Mouse (Mus musculus) neural tube, embryonic 14.5 days (tissue): ENCODE results near the gene Gm21954. TPM values are rescaled to one million over a fixed set of nuclear protein-coding genes. Genes with fewer than 3 reads are reported as not detected.

ENCODE experiments used
- ATAC-seq: fragments of 200-750 bp; cut with Nextera tagmentation; 2 replicates; pipeline ENCODE4 v1.8.0; 2017; ENCODE audit warnings: low read depth, mild to moderate bottlenecking, moderate TSS enrichment, moderate library complexity
- H3K27ac ChIP-seq: fragments of 300-500 bp; sonication (generic); 2 replicates; pipeline ENCODE4 v1.5.1; 2014; ENCODE audit warnings: low read depth, mild to moderate bottlenecking, control low read depth, low read length, moderate library complexity, mixed read lengths
- H3K27me3 ChIP-seq: fragments of 300-500 bp; sonication (generic); 2 replicates; pipeline ENCODE4 v1.6.1; 2014; ENCODE audit warnings: low read length; ENCODE audit not compliant: control insufficient read depth, insufficient read depth
- H3K36me3 ChIP-seq: fragments of 300-500 bp; sonication (generic); 2 replicates; pipeline ENCODE4 v1.6.1; 2014; ENCODE audit warnings: low read length, mixed read lengths; ENCODE audit not compliant: control insufficient read depth, insufficient read depth
- H3K4me1 ChIP-seq: fragments of 300-500 bp; sonication (generic); 2 replicates; pipeline ENCODE4 v1.6.1; 2014; ENCODE audit warnings: low read length; ENCODE audit not compliant: control insufficient read depth, insufficient read depth
- H3K4me2 ChIP-seq: fragments of 300-500 bp; sonication (generic); 2 replicates; pipeline ENCODE4 v1.6.1; 2014; ENCODE audit warnings: mild to moderate bottlenecking, low read depth, low read length, control low read depth
- H3K4me3 ChIP-seq: fragments of 300-500 bp; sonication (generic); 2 replicates; pipeline ENCODE4 v1.5.1; 2014; ENCODE audit warnings: low read depth, low read length, control low read depth, mixed read lengths
- H3K9ac ChIP-seq: fragments of 300-500 bp; sonication (generic); replicated peaks from 2 replicates; pipeline ENCODE4 v1.6.1; 2014; ENCODE audit warnings: low read depth, mild to moderate bottlenecking, control low read depth, low read length, mixed read lengths
- H3K9me3 ChIP-seq: fragments of 300-500 bp; sonication (generic); 2 replicates; pipeline ENCODE4 v1.6.1; 2016; ENCODE audit warnings: low read length; ENCODE audit not compliant: control insufficient read depth
- WGBS: fragments of 180-500 bp; shearing (Covaris S2); extraction: QIAGEN DNeasy Blood & Tissue Kit; methylation state at CpG from one replicate; pipeline ENCODE4 v1.1.7; 2014; 5-methylcytosine and 5-hydroxymethylcytosine counted together
- polyA plus RNA-seq: library from polyadenylated mRNA; unstranded; fragments of >200 nt; fragmentation: Nextera tagmentation; extraction: Ambion mirVana; gene quantifications from 2 replicates; pipeline ENCODE4 v1.2.1, GENCODE M21; 2014

Gene Gm21954
- polyA plus RNA-seq, 1 experiment from 2014 or later, result not detected

DNA sequence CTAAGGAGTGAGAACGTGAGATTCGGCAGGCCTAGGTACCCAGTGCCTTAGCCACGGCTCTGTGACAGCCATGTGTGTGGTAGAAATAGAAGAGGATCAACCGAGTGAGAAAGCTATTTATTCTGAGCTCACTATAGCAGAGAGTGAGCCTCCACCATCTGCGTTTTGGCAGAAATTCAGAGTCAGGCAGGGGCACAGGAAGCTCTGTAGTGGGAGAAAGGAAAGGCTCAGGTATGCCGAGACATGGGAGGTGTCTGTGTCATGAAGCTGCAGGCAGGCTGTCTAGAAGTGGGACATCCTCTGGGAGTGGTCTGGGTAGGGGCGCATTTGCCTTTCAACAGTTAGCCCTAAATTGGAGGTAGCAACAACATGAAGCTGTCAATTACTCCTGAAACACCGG is 31.7 kb downstream of the Gm21954 start:
- Histone ChIP-seq H3K27ac (no peak overlapping the region; the same call in 1 of the 2 replicates), H3K27me3 (no peaks in the 10 kb centered on the region), H3K9ac (no peak overlapping the region), H3K4me2 (no peak overlapping the region), H3K9me3 (no peaks in the 10 kb centered on the region), H3K36me3 (no peaks in the 10 kb centered on the region), H3K4me3 (no peak overlapping the region), H3K4me1 (no peaks in the 10 kb centered on the region)
- ATAC-seq, result no peak
- WGBS, result 66% methylated on average over 8 of the region's 8 CpGs

DNA sequence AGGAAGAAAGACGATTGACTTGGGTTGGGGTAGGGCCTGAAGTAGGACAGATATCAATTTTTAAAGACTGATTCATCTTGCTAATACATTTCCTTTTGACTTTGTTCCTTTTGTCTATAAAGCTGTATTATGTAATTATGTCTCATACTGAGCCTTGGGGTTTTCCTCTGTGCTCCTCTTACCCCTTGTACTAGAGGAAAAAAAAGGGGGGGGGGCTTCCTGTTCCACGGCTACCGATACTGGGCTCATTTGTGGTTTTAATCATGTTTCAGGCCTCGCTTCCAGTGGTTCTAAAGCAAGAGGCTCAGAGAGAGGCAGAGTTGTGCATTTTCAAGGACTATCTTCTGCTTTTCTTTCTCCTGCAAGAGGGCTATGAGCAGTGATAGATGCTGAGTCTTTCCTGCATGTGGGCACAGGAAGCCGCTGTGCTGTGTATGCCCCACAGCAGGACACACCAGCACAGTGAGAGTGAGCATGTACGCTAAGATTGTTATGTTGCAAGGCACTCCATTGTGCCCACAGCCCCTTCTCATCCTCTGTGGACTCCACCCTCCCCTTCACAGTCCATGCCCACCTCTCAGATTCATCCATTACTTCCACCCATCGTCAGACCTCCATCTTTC is 33.1 kb downstream of the Gm21954 start:
- Histone ChIP-seq H3K4me1 (no peaks in the 10 kb centered on the region), H3K9me3 (no peaks in the 10 kb centered on the region), H3K27me3 (no peaks in the 10 kb centered on the region), H3K27ac (no peak overlapping the region), H3K36me3 (no peaks in the 10 kb centered on the region), H3K9ac (no peak overlapping the region), H3K4me3 (no peak overlapping the region), H3K4me2 (no peak overlapping the region)
- 81% methylated on average over 7 of the region's 7 CpGs for WGBS
- no peak for ATAC-seq

DNA sequence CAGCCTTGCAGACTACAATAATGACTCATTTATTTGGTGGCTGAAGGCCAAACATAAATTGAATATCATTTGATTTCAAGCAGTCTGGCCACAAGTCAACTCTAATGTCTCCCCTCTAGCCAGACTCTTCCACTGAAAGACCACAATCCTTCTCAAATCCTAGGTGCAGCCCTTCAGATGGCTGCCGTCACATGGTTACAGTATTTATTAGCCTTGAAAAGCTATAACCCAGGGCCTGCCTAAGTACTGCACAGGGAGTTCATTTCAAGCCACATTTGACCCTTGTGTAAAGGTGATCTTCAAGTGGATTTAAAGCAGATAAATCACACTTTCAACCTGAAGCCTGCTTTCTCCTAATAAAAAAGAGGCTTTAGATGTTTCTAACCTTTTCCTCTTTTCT is 37.7 kb downstream of the Gm21954 start:
- H3K9me3 ChIP-seq, result no peaks in the 10 kb centered on the region
- H3K4me3 ChIP-seq, result no peak overlapping the region
- no peaks in the 10 kb centered on the region for H3K4me1 ChIP-seq
- H3K36me3 ChIP-seq, result no peaks in the 10 kb centered on the region
- H3K4me2 ChIP-seq, result no peak overlapping the region
- H3K27me3 ChIP-seq, result no peaks in the 10 kb centered on the region
- no peak overlapping the region for H3K27ac ChIP-seq
- ATAC-seq, result peak; percentile 50; the same call in 1 of the 2 replicates
- 34% methylated on average over 1 of the region's 1 CpGs for WGBS
- no peak overlapping the region for H3K9ac ChIP-seq

DNA sequence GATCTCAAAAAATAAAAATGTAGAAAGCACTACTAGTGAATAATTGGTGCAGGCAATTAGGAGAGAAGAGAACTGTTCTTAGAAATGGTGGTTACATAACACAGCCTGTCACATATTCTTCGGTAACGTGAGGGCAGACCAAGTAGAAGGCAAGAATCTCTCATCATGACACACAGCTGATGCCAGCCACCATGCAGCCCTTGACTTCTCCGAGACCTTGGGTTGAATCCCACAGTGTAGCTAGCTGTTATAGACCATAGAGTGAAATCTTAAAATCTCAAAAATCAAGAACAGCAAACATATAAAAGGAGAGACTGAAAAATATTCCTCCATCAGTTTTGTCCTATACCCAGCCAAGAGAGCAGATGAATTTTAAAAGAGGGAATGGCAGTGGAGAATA is 40.8 kb downstream of the Gm21954 start:
- ATAC-seq, result no peak
- Histone ChIP-seq H3K4me2 (no peak overlapping the region), H3K4me3 (no peak overlapping the region), H3K9ac (no peak overlapping the region), H3K4me1 (no peaks in the 10 kb centered on the region), H3K27ac (no peak overlapping the region), H3K27me3 (no peaks in the 10 kb centered on the region), H3K36me3 (no peaks in the 10 kb centered on the region), H3K9me3 (no peaks in the 10 kb centered on the region)
- WGBS, result 92% methylated on average over 3 of the region's 3 CpGs

DNA sequence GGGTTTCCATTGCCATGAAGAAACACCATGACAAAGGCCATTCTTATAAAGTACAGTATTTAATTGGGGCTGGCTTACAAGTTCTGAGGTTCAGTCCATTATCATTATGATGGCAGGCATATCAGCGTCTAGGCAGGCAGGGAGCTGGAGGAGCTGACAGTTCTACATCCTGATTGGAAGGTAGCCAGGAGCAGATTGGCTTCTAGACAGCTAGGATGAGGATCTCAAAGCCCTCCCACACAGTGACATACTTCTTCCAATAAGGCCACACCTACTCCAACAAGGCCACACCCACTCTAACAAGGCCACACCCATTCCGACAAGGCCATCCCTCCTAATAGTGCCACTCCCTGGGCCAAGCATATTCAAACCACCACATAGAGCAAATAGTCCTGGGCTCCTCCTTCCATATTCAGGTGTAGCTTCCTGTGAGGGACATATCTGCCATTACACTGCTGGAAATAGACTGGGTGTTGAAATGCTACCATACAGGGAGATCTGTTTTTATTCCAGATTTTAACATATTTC is 41.9 kb downstream of the Gm21954 start:
- H3K9ac ChIP-seq, result no peak overlapping the region
- H3K27me3 ChIP-seq, result no peaks in the 10 kb centered on the region
- ATAC-seq, result no peak
- H3K36me3 ChIP-seq, result no peaks in the 10 kb centered on the region
- no peaks in the 10 kb centered on the region for H3K9me3 ChIP-seq
- no peak overlapping the region for H3K4me3 ChIP-seq
- H3K4me2 ChIP-seq, result no peak overlapping the region
- no peaks in the 10 kb centered on the region for H3K4me1 ChIP-seq
- WGBS, result 90% methylated on average over 2 of the region's 2 CpGs
- no peak overlapping the region for H3K27ac ChIP-seq

DNA sequence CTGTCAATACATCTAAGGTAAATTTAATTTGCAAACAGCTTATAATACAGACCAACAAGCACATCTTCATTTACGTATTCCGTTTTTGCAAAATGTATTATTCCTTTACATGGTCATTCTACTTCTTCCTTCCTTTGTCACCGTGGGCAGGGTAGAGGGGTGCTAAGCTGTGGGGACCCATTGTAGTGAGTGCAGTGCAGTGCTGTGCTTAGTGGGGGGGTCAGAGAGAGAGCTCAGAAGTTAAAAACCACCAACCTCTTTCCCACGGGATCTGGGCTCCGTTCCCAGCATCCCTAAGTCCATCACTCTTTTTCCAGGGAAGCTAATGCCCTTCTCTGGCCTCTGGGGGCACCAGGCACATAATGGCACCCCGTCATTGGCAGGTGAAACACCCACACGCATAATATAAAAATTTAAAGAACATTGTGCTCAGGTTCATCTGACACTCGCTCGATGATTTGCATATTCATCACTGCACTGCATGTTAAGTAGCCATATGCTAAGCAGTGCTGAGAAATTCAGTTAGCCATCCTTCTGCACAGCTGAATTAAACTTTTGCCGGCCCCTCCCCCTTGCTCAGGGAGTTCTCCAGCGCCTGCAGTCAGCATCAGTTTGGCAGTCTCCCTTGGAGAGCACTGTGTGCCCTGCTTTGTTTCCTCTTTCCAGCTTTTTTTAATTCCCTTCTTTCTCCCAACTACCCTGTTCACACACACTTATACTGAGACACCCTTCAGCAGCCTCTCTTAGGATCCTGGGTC is 48.2 kb downstream of the Gm21954 start:
- Histone ChIP-seq H3K27ac (peak overlapping the region; percentile 71), H3K9me3 (no peaks in the 10 kb centered on the region), H3K27me3 (no peaks in the 10 kb centered on the region), H3K36me3 (no peaks in the 10 kb centered on the region), H3K4me3 (no peak overlapping the region), H3K4me2 (peak overlapping the region; percentile 15; the same call in 1 of the 2 replicates), H3K9ac (0 out of 2 replicates have a peak overlapping the region, but pooled peaks have one; percentile 25), H3K4me1 (peaks cover 17% of the 10 kb centered on the region; the same call in 1 of the 2 replicates)
- peak; percentile 91 for ATAC-seq
- 14% methylated on average over 11 of the region's 11 CpGs for WGBS

DNA sequence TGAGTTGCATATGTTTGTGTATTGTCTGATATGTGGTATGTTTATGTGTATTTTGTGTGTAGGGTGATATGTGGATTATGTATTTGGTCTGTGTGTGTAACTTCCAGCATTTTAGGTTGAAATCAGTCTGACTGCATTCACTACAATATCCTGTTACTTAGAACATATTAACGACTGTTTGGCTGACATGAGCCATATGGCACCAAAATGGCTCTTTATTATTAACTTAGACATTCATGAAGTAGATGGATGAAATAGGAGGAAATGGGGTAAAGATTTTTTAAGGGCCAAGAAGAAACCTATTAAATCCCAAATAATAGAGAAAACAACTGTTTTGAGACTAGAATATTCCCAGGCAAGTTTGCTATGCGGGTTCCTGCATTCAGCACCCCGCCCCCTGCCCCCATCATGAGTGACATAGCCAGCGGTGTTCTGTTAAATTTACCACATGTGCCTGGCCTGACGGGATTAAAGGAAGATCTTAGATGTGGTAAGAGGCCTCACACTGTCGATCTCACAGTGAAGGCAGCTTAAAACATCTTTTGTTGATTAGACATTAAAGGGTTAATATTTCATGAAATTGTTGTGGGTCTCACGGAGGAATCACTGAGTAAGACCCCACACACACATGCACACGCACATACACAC is 51.5 kb downstream of the Gm21954 start:
- Histone ChIP-seq H3K36me3 (no peaks in the 10 kb centered on the region), H3K27me3 (no peaks in the 10 kb centered on the region), H3K4me2 (no peak overlapping the region), H3K4me3 (no peak overlapping the region), H3K4me1 (peaks cover 26% of the 10 kb centered on the region), H3K27ac (no peak overlapping the region), H3K9me3 (no peaks in the 10 kb centered on the region), H3K9ac (no peak overlapping the region)
- WGBS, result 48% methylated on average over 8 of the region's 8 CpGs
- no peak for ATAC-seq

DNA sequence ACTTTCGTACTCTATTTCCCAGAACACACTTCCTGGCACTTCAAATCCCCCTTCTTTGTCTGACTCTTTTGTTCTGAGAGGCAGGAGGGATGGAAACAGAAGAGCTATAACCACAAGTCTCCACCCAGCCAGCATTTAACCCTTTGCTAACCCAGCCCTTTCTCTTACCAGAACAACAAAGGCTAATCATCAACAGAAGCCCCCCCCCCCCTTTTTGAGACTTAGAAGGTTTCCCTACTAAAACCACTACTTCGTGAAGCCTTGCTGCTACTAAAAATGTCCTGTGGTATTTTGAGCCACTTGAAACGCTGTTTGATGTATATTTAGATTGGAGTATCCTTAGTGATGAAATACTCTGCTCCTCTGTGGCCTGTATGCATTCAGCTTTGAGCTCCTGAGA is 52.7 kb downstream of the Gm21954 start:
- no peak overlapping the region for H3K9ac ChIP-seq
- H3K9me3 ChIP-seq, result no peaks in the 10 kb centered on the region
- no peak overlapping the region for H3K4me2 ChIP-seq
- H3K36me3 ChIP-seq, result no peaks in the 10 kb centered on the region
- 12% methylated on average over 3 of the region's 3 CpGs for WGBS
- H3K27ac ChIP-seq, result peak overlapping the region; percentile 13; the same call in 1 of the 2 replicates
- ATAC-seq, result no peak
- no peaks in the 10 kb centered on the region for H3K27me3 ChIP-seq
- H3K4me1 ChIP-seq, result peaks cover 27% of the 10 kb centered on the region
- H3K4me3 ChIP-seq, result no peak overlapping the region

DNA sequence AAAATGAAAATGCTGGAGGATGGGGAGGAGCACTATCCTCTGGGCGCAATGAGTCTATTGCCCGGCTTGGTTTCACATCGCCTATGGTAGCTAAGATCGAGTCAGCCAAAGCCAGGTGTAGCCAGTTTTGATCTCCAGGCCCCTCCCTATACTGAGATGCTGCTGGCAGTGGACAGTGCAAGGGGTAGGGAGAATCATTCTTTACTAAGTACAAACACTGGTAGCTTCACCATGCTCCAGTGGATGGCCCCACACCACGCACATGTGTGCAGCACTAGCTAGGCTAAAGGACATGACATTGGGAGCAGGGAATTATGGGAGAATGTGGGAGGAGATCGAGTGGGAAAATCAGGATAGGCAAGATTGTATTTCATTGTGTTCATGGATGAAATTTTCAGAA is 53.2 kb downstream of the Gm21954 start:
- no peaks in the 10 kb centered on the region for H3K9me3 ChIP-seq
- no peak for ATAC-seq
- no peak overlapping the region for H3K9ac ChIP-seq
- no peaks in the 10 kb centered on the region for H3K27me3 ChIP-seq
- no peak overlapping the region for H3K4me2 ChIP-seq
- H3K4me1 ChIP-seq, result peaks cover 24% of the 10 kb centered on the region
- no peaks in the 10 kb centered on the region for H3K36me3 ChIP-seq
- H3K27ac ChIP-seq, result peak overlapping the region; percentile 13; the same call in 1 of the 2 replicates
- H3K4me3 ChIP-seq, result no peak overlapping the region
- 49% methylated on average over 6 of the region's 6 CpGs for WGBS
